Mouse (Mus musculus): ENCODE data around the gene Avpi1. TPM values are rescaled to one million over a fixed set of nuclear protein-coding genes. Genes with fewer than 3 reads are reported as not detected.

The Avpi1 gene
- polyA plus RNA-seq, 1 experiment from 2014 or later = 21.2 TPM

DNA sequence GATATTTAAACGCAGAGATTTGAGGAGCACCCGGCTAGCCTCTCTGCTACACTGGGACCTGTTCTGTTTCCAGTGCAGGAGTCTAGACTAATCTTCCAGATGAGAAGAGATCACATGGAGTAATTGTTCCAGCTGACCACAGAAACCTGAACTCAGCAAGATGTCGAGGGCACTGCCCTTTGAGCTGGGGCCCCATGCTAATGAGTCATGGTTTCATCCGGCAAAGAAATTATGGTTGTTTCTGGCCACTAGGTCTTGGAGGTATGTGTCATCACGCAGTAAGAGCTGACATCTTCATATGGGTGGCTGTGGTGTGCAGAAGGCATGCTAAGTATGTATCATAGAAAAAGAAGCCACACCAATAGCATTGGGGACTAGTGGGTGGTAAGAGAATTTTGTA lies 48.9 kb downstream of the Avpi1 start:
- ATAC-seq (ENCODE audit: low FRiP score, low TSS enrichment) = no peak
- Histone ChIP-seq H3K27me3 (ENCODE audit: control insufficient read depth, insufficient read depth, low read length) (no peaks in the 10 kb centered on the region), H3K9me3 (ENCODE audit: control insufficient read depth, low read length) (no peaks in the 10 kb centered on the region), H3K27ac (ENCODE audit: low read depth, low read length) (no peak overlapping the region), H3K4me1 (ENCODE audit: control insufficient read depth, insufficient read depth, low read length) (peaks cover 4% of the 10 kb centered on the region; the same call in 1 of the 2 replicates), H3K9ac (ENCODE audit: low read depth, low read length) (no peak overlapping the region), H3K4me3 (ENCODE audit: low read length) (no peak overlapping the region), H3K4me2 (replicated peaks; ENCODE audit: low read depth, low read length) (no peak overlapping the region), H3K36me3 (ENCODE audit: control insufficient read depth, insufficient read depth, low read length) (peaks cover 13% of the 10 kb centered on the region)
- 70% methylated on average over 5 of the region's 5 CpGs for WGBS

DNA sequence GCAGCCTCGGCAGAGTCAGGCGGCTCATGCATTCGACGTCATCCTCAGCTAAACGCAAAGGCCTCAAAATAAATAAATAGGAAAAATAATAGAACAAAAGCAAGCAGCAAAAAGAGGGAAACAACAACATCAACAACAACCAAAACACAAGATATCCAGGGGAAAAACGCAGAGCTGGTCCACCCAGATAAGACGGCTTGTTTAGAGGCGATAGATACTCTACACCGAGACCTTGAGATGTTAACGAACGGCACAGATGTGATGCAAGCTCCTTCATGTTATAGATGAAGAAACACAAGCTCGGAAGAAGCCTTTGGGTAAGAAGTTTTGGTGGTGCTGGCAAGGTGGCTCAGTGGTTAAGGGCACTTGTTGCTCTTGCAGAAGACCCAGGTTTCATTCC lies 49.9 kb downstream of the Avpi1 start:
- ATAC-seq (ENCODE audit: low FRiP score, low TSS enrichment) = no peak
- Histone ChIP-seq H3K4me3 (ENCODE audit: low read length) (no peak overlapping the region), H3K27ac (ENCODE audit: low read depth, low read length) (no peak overlapping the region), H3K4me2 (replicated peaks; ENCODE audit: low read depth, low read length) (no peak overlapping the region), H3K9ac (ENCODE audit: low read depth, low read length) (no peak overlapping the region), H3K4me1 (ENCODE audit: control insufficient read depth, insufficient read depth, low read length) (peaks cover 4% of the 10 kb centered on the region; the same call in 1 of the 2 replicates), H3K9me3 (ENCODE audit: control insufficient read depth, low read length) (no peaks in the 10 kb centered on the region), H3K36me3 (ENCODE audit: control insufficient read depth, insufficient read depth, low read length) (peaks cover 13% of the 10 kb centered on the region), H3K27me3 (ENCODE audit: control insufficient read depth, insufficient read depth, low read length) (no peaks in the 10 kb centered on the region)
- WGBS = 94% methylated on average over 12 of the region's 12 CpGs

DNA sequence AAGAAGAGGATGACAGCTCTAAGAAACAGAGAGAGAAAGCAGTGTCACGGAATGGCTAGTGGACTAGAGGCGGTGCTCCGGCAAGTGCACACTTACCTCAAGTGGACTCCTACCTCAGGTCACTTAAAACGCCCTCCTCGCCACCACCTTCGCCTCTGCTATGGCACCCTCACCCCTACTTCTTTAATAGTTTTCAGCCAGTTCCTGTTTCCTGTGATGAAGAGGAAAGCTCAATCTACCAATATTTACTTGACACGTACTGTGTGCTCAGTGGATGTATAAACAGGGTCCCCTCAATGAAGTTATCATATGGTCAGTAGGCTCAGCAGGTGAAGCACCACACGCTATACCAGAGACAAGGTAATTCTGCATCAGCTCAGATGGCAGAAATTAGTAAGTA lies 50.3 kb downstream of the Avpi1 start:
- no peaks in the 10 kb centered on the region for H3K9me3 ChIP-seq (ENCODE audit: control insufficient read depth, low read length)
- no peaks in the 10 kb centered on the region for H3K27me3 ChIP-seq (ENCODE audit: control insufficient read depth, insufficient read depth, low read length)
- H3K4me1 ChIP-seq (ENCODE audit: control insufficient read depth, insufficient read depth, low read length) = peaks cover 4% of the 10 kb centered on the region; the same call in 1 of the 2 replicates
- no peak for ATAC-seq (ENCODE audit: low FRiP score, low TSS enrichment)
- 97% methylated on average over 8 of the region's 8 CpGs for WGBS
- no peak overlapping the region for H3K27ac ChIP-seq (ENCODE audit: low read depth, low read length)
- no peak overlapping the region for H3K4me2 ChIP-seq (replicated peaks; ENCODE audit: low read depth, low read length)
- H3K9ac ChIP-seq (ENCODE audit: low read depth, low read length) = no peak overlapping the region
- H3K4me3 ChIP-seq (ENCODE audit: low read length) = no peak overlapping the region
- peaks cover 13% of the 10 kb centered on the region for H3K36me3 ChIP-seq (ENCODE audit: control insufficient read depth, insufficient read depth, low read length)

DNA sequence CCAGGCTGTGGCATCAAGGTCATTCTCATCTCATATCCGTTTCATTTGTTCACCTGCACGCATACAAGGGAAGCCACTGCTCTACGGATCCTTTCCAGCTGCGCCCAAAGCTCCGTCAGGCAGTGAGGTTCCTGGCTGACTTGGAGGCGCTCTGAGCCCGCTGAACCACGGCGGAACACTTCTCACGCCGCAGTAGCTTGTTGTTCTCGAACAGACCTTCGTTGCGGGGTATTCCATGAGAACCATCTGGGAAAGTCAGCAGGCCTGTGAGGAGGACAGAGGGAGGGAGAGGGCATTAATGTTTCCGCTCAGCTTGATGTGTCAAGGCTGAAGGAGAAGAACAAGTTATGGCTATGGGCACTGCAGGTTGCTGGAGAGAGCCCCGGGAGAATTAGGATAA lies 52.9 kb downstream of the Avpi1 start:
- no peak overlapping the region for H3K27ac ChIP-seq (ENCODE audit: low read depth, low read length)
- H3K9me3 ChIP-seq (ENCODE audit: control insufficient read depth, low read length) = no peaks in the 10 kb centered on the region
- H3K4me1 ChIP-seq (ENCODE audit: control insufficient read depth, insufficient read depth, low read length) = peaks cover 4% of the 10 kb centered on the region; the same call in 1 of the 2 replicates
- H3K27me3 ChIP-seq (ENCODE audit: control insufficient read depth, insufficient read depth, low read length) = no peaks in the 10 kb centered on the region
- H3K4me2 ChIP-seq (replicated peaks; ENCODE audit: low read depth, low read length) = no peak overlapping the region
- 86% methylated on average over 16 of the region's 16 CpGs for WGBS
- no peak overlapping the region for H3K9ac ChIP-seq (ENCODE audit: low read depth, low read length)
- ATAC-seq (ENCODE audit: low FRiP score, low TSS enrichment) = no peak
- peaks cover 13% of the 10 kb centered on the region for H3K36me3 ChIP-seq (ENCODE audit: control insufficient read depth, insufficient read depth, low read length)
- H3K4me3 ChIP-seq (ENCODE audit: low read length) = no peak overlapping the region

DNA sequence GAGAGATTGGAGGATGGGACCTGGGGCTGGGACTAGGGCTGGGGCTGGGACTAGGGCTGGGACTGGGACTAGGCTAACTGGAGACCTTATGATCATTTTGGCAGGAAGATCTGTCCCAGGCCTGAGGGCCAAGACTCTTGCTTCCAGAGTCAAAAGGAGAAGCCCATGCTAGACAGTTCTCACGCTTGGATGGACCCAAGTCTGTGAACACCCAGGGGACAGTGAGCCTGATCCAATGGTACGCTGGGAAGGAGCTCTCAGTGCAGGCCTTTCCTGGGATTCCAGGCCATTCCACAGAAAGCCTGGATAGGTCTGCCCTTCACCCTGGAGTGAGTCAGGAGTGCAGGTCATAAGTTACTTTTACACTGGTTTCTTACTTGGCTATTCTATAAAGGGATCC lies 53.8 kb downstream of the Avpi1 start:
- Histone ChIP-seq H3K4me2 (replicated peaks; ENCODE audit: low read depth, low read length) (no peak overlapping the region), H3K36me3 (ENCODE audit: control insufficient read depth, insufficient read depth, low read length) (peaks cover 13% of the 10 kb centered on the region), H3K27me3 (ENCODE audit: control insufficient read depth, insufficient read depth, low read length) (no peaks in the 10 kb centered on the region), H3K27ac (ENCODE audit: low read depth, low read length) (no peak overlapping the region), H3K9me3 (ENCODE audit: control insufficient read depth, low read length) (no peaks in the 10 kb centered on the region), H3K4me3 (ENCODE audit: low read length) (no peak overlapping the region), H3K9ac (ENCODE audit: low read depth, low read length) (no peak overlapping the region), H3K4me1 (ENCODE audit: control insufficient read depth, insufficient read depth, low read length) (peaks cover 4% of the 10 kb centered on the region; the same call in 1 of the 2 replicates)
- WGBS = 92% methylated on average over 2 of the region's 2 CpGs
- ATAC-seq (ENCODE audit: low FRiP score, low TSS enrichment) = no peak

Other genes with a start within 250 kb of the Avpi1 start
- 7.8 and 15.8 TPM in 2 replicates for gene Rrp12, start 232.9 kb downstream of the Avpi1 start, polyA plus RNA-seq (2014; fragmentation: Nextera tagmentation; extraction: Ambion mirVana)
- gene Pgam1, start 217.1 kb downstream of the Avpi1 start, polyA plus RNA-seq (2014; fragmentation: Nextera tagmentation; extraction: Ambion mirVana) = 604 and 682 TPM in 2 replicates
- gene Exosc1, start 195.6 kb downstream of the Avpi1 start, polyA plus RNA-seq (2014; fragmentation: Nextera tagmentation; extraction: Ambion mirVana) = 90.8 and 99.0 TPM in 2 replicates
- 60.9 and 68.9 TPM in 2 replicates for gene Zdhhc16, start 195.6 kb downstream of the Avpi1 start, polyA plus RNA-seq (2014; fragmentation: Nextera tagmentation; extraction: Ambion mirVana)
- gene Mms19, start 147.9 kb downstream of the Avpi1 start, polyA plus RNA-seq (2014; fragmentation: Nextera tagmentation; extraction: Ambion mirVana) = 33.4 and 42.3 TPM in 2 replicates
- gene Ubtd1, start 147.3 kb downstream of the Avpi1 start, polyA plus RNA-seq (2014; fragmentation: Nextera tagmentation; extraction: Ambion mirVana) = 23.1 and 29.8 TPM in 2 replicates
- gene Ankrd2, start 93.1 kb downstream of the Avpi1 start, polyA plus RNA-seq (2014; fragmentation: Nextera tagmentation; extraction: Ambion mirVana) = not detected in 2 replicates
- 7.2 and 9.8 TPM in 2 replicates for gene Hoga1, start 83.4 kb downstream of the Avpi1 start, polyA plus RNA-seq (2014; fragmentation: Nextera tagmentation; extraction: Ambion mirVana)
- 0.33 and 0.61 TPM in 2 replicates for gene 4933411K16Rik, start 76.8 kb downstream of the Avpi1 start, polyA plus RNA-seq (2014; fragmentation: Nextera tagmentation; extraction: Ambion mirVana)
- 27.8 and 33.6 TPM in 2 replicates for gene Morn4, start 42.7 kb downstream of the Avpi1 start, polyA plus RNA-seq (2014; fragmentation: Nextera tagmentation; extraction: Ambion mirVana)
- gene Pi4k2a, start 38.6 kb downstream of the Avpi1 start, polyA plus RNA-seq (2014; fragmentation: Nextera tagmentation; extraction: Ambion mirVana) = 26.0 and 37.8 TPM in 2 replicates
- 9.6 and 14.2 TPM in 2 replicates for gene Marveld1, start 18.3 kb upstream of the Avpi1 start, polyA plus RNA-seq (2014; fragmentation: Nextera tagmentation; extraction: Ambion mirVana)
- gene Zfyve27, start 34.9 kb upstream of the Avpi1 start, polyA plus RNA-seq (2014; fragmentation: Nextera tagmentation; extraction: Ambion mirVana) = 12.7 and 17.8 TPM in 2 replicates
- gene Sfrp5, start 73.2 kb upstream of the Avpi1 start, polyA plus RNA-seq (2014; fragmentation: Nextera tagmentation; extraction: Ambion mirVana) = 0.53 and 0.91 TPM in 2 replicates
- gene Golga7b, start 118.5 kb upstream of the Avpi1 start, polyA plus RNA-seq (2014; fragmentation: Nextera tagmentation; extraction: Ambion mirVana) = not detected in 2 replicates

Data from kidney, embryonic 14.5 days (tissue).